12 mouse cellular contexts compared by ENCODE assay signal in the genomic region with DNA sequence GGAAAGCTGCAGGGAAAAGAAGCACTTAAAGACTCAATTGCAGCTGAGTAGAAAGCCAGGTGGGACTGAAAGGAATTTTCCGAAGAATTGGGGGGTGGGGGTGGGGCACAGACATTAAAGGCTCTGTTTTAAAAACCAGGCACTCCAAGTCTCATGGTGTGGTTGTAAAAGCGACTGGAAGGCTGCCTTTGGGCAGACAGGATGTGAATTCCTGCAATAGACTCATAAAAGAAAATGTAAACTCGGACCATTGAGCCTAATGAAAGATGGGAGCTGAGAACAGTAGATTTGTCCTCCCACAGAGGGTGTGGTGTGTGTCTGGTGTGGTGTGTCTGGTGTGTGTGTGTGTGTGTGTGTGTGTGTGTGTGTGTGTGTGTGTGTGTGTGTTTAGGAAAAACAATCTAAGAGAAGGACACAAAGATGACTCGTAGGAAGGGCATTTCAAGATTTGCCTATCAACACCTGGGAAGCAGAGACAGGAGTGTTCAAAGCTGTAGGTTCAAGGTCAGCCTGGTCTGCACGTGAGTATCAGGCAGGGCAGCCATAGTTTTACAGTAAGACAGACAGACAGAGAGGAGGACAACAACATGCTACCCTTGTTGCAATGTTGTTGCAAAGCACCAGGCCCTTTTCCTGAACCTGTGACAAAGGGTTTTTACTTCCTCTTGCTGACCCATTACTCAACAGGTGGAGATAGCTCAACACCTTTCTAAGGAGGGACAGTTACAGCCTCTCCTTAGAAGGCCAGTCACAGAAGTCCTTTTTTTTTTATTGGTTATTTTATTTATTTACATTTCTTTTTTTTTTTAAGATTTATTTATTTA. TPM values are rescaled to one million over a fixed set of nuclear protein-coding genes. Genes with fewer than 3 reads are reported as not detected.
A peak's percentile ranks its signal among the peaks of the same experiment; 100 is the strongest.
DNase-seq lines count a peak whose midpoint lies in the region; ATAC-seq and TF ChIP-seq lines count a peak whose summit lies in the region.
"Had no signal": no experiment of that assay in that cellular context is flagged by ENCODE, and none has a peak within 500 bp of the region (broad histone marks: within the 10 kb centered on the region; RNA-seq: fewer than 3 reads in every experiment).

No protein-coding gene starts in this region.

- WGBS in hindbrain, embryonic 11.5 days, result 22% methylated on average over 5 of the region's 5 CpGs

- H3K9ac ChIP-seq in ES-E14 (ENCODE audit: insufficient read depth, low read depth, low read length, poor library complexity, severe bottlenecking), result peak overlapping the region; percentile 63
- no peak overlapping the region for H3K9ac ChIP-seq in hindbrain, embryonic 11.5 days (ENCODE audit: low read depth, low read length)
- H3K9ac ChIP-seq: lung, embryonic 15.5 days had no signal

- H3K36me3 ChIP-seq in E14TG2a.4 (ENCODE audit: insufficient read depth, low read length) (no peaks in the 10 kb centered on the region), ES-E14 (ENCODE audit: control insufficient read depth, insufficient read depth, low read length, poor library complexity, severe bottlenecking) (no peaks in the 10 kb centered on the region)
- H3K36me3 ChIP-seq in hindbrain, embryonic 11.5 days (ENCODE audit: control insufficient read depth, insufficient read depth, low read length), result no peaks in the 10 kb centered on the region
- H3K36me3 ChIP-seq: lung, embryonic 15.5 days had no signal

- no peak for TF ChIP-seq CTCF in E14TG2a.4 (conservative IDR thresholded peaks at IDR 0.05; ENCODE audit: low read length)
- no peak for TF ChIP-seq CTCF in gastrocnemius, adult 2 months (IDR thresholded peaks at IDR 0.05)

- no peaks in the 10 kb centered on the region for H3K27me3 ChIP-seq in E14TG2a.4 (ENCODE audit: insufficient read depth, low read length)
- H3K27me3 ChIP-seq in hindbrain, embryonic 11.5 days (ENCODE audit: control insufficient read depth, insufficient read depth, low read length), result peaks cover 2% of the 10 kb centered on the region; the same call in 1 of the 2 replicates

- H3K4me3 ChIP-seq in E14TG2a.4 (replicated peaks; ENCODE audit: low read length) (peak overlapping the region; percentile 78), ES-E14 (ENCODE audit: insufficient read depth in 1 of 2, low read depth in 1 of 2, low read length in 2 of 2, poor library complexity in 1 of 2, severe bottlenecking in 1 of 2) (peak overlapping the region in 1 of 2 experiments; percentile 23; a peak in 2 of 4 replicates)
- H3K4me3 ChIP-seq in hindbrain, embryonic 11.5 days (ENCODE audit: low read depth, low read length), result no peak overlapping the region
- no peak overlapping the region for H3K4me3 ChIP-seq in gastrocnemius, adult 2 months
- H3K4me3 ChIP-seq: lung, embryonic 15.5 days had no signal

- H3K4me2 ChIP-seq in hindbrain, embryonic 11.5 days (replicated peaks; ENCODE audit: low read depth, low read length), result no peak overlapping the region
- H3K4me2 ChIP-seq: lung, embryonic 15.5 days had no signal

- ATAC-seq in hindbrain, embryonic 11.5 days (ENCODE audit: low FRiP score), result no peak
- peak; percentile 17; the same call in 1 of the 2 replicates for ATAC-seq in megakaryocyte progenitor cell, adult 5-6 weeks (replicated peaks; ENCODE audit: poor library complexity)

- DNase-seq in ES-E14 (ENCODE audit: low read depth, low spot score), result peak; percentile 89
- DNase-seq in hindbrain, embryonic 11.5 days (ENCODE audit: low spot score), result peak; percentile 6
- DNase-seq in gastrocnemius, adult 2 months, result no peak
- DNase-seq in Muller cell, postnatal 12 days (ENCODE audit: inconsistent ontology term), result no peak
- no peak for DNase-seq in retina, embryonic 14.5 days (ENCODE audit: low spot score)
- no peak for DNase-seq in kidney, postnatal 14 days
- DNase-seq: kidney, adult 18-20 months had no signal

- peak overlapping the region; percentile 98 for H3K27ac ChIP-seq in ES-E14 (ENCODE audit: insufficient read depth, low read depth, low read length, poor library complexity, severe bottlenecking)
- no peak overlapping the region for H3K27ac ChIP-seq in hindbrain, embryonic 11.5 days (ENCODE audit: low read depth, low read length)
- no peak overlapping the region for H3K27ac ChIP-seq in gastrocnemius, adult 2 months
- H3K27ac ChIP-seq: lung, embryonic 15.5 days had no signal

- H3K9me3 ChIP-seq in E14TG2a.4 (ENCODE audit: low read length), result no peaks in the 10 kb centered on the region
- H3K9me3 ChIP-seq in ES-E14 (ENCODE audit: control insufficient read depth, insufficient read depth, low read depth, low read length), result no peaks in the 10 kb centered on the region
- H3K9me3 ChIP-seq in hindbrain, embryonic 11.5 days (ENCODE audit: control insufficient read depth, low read length), result no peaks in the 10 kb centered on the region
- H3K9me3 ChIP-seq: lung, embryonic 15.5 days had no signal

- H3K4me1 ChIP-seq in E14TG2a.4 (replicated peaks; ENCODE audit: low read depth, low read length), result peaks cover 81% of the 10 kb centered on the region
- H3K4me1 ChIP-seq in ES-E14 (ENCODE audit: control insufficient read depth in 2 of 2, insufficient read depth in 2 of 2, low read length in 2 of 2, poor library complexity in 1 of 2), result peaks cover 9 to 17% of the 10 kb centered on the region in 2 experiments; a peak in 3 of 4 replicates
- H3K4me1 ChIP-seq in hindbrain, embryonic 11.5 days (replicated peaks; ENCODE audit: control insufficient read depth, insufficient read depth, low read length), result no peaks in the 10 kb centered on the region

- in situ Hi-C loops in ES-E14 (cut with MboI; ENCODE audit: low sequenced_read_pairs in 2 of 2, unreplicated experiment in 2 of 2), result no loop called here

- intact Hi-C loops in gastrocnemius, adult 2 months (cut with DNase I), result no loop called here

TF ChIP-seq in ES-E14, 5 proteins besides CTCF, POLR2A, EP300 and RAD21:
- TF ChIP-seq ZNF384 (IDR thresholded peaks at IDR 0.05; ENCODE audit: low read depth, low read length) (no peak), MAFK (IDR thresholded peaks at IDR 0.05; ENCODE audit: insufficient read depth, low read depth, low read length) (no peak), HCFC1 (IDR thresholded peaks at IDR 0.05; ENCODE audit: borderline replicate concordance, insufficient read depth, low read length) (no peak), CHD2 (IDR thresholded peaks at IDR 0.05; ENCODE audit: low read depth, low read length) (0 out of 2 replicates have a peak, but pooled peaks have one; percentile 45)

RNA-seq across cellular contexts. Expression of a gene that starts 35.1 kb away (rescaled TPM):
- total RNA-seq in ES-E14 (2012; rRNA removed), result 890 and 1,987 TPM in 2 replicates
- 23.5 and 29.2 TPM in 2 replicates for polyA plus RNA-seq in hindbrain, embryonic 11.5 days (2014; fragmentation: Nextera tagmentation; extraction: Ambion mirVana)
- 7.0 and 10.0 TPM in 2 replicates for total RNA-seq in megakaryocyte progenitor cell, adult 5-6 weeks (2015)
- total RNA-seq in megakaryocyte progenitor cell, adult 5-6 weeks (2017), result 12.4 and 13.9 TPM in 2 replicates
- total RNA-seq in gastrocnemius, adult 2 months (2021), result 1 to 10 TPM; 1.7 to 7.6 TPM

RNA-seq across cellular contexts. Expression of a gene that starts 53.4 kb away (rescaled TPM):
- 1.3 and 1.7 TPM in 2 replicates for total RNA-seq in ES-E14 (2012; rRNA removed)
- 3.0 and 4.0 TPM in 2 replicates for polyA plus RNA-seq in hindbrain, embryonic 11.5 days (2014; fragmentation: Nextera tagmentation; extraction: Ambion mirVana)
- 9.9 and 10.3 TPM in 2 replicates for total RNA-seq in megakaryocyte progenitor cell, adult 5-6 weeks (2015)
- total RNA-seq in megakaryocyte progenitor cell, adult 5-6 weeks (2017), result 3.0 and 3.5 TPM in 2 replicates
- 10 to 100 TPM; 26.4 to 29.1 TPM for total RNA-seq in gastrocnemius, adult 2 months (2021)

RNA-seq across cellular contexts. Expression of a gene that starts 59.1 kb away (rescaled TPM):
- total RNA-seq in ES-E14 (2012; rRNA removed), result 89.3 and 138 TPM in 2 replicates
- polyA plus RNA-seq in hindbrain, embryonic 11.5 days (2014; fragmentation: Nextera tagmentation; extraction: Ambion mirVana), result 0.07 and 0.32 TPM in 2 replicates
- total RNA-seq in megakaryocyte progenitor cell, adult 5-6 weeks (2015), result not detected in 2 replicates
- not detected in 2 replicates for total RNA-seq in megakaryocyte progenitor cell, adult 5-6 weeks (2017)
- total RNA-seq in gastrocnemius, adult 2 months (2021), result not detected
- total RNA-seq: common myeloid progenitor, adult 5-6 weeks; layer of hippocampus, postnatal 25 days had no signal

Comparison
In these comparisons a context has a peak if more than half of its experiments do, and no peak if none do; other contexts are left out.
1. DNase-seq: peak in ES-E14 (single experiment) and hindbrain, embryonic 11.5 days (single experiment); none in gastrocnemius, adult 2 months (single experiment), Muller cell, postnatal 12 days (single experiment), retina, embryonic 14.5 days (single experiment) and kidney, postnatal 14 days (single experiment).
2. RNA of a gene that starts 35.1 kb away (total RNA-seq): 890 to 1,987 TPM in ES-E14; 7.0 to 13.9 TPM in megakaryocyte progenitor cell, adult 5-6 weeks and 1.7 to 7.6 TPM in gastrocnemius, adult 2 months; every median in the first group is over 10 times any median in the second.
3. RNA of a gene that starts 59.1 kb away (total RNA-seq): 89.3 to 138 TPM in ES-E14; not detected in megakaryocyte progenitor cell, adult 5-6 weeks and not detected in gastrocnemius, adult 2 months; every median in the first group is over 10 times any median in the second.